Mouse (Mus musculus): ENCODE results near the gene Alx3. TPM values are rescaled to one million over a fixed set of nuclear protein-coding genes. Genes with fewer than 3 reads are reported as not detected.
A peak's percentile ranks its signal among the peaks of the same experiment; 100 is the strongest.
"Not testable (repeated sequence)": the region's sequence is repeated elsewhere in the genome, so short reads cannot be mapped to it uniquely, and the experiment has no call there.

Alx3 gene
- total RNA-seq, 2 experiments from 2014 or later: 0.12 TPM; not detected in 1

- intact Hi-C loops (cut with DNase I): no loop called here
- no peak for DNase-seq
Measured at GRCm38 (mm10) chr3:107619911-107620310, 25.1 kb downstream of the Alx3 start.

- intact Hi-C loops (cut with DNase I): no loop called here
- DNase-seq: no peak
Measured at GRCm38 (mm10) chr3:107621286-107622075, 26.6 kb downstream of the Alx3 start.

- intact Hi-C loops (cut with DNase I): no loop called here
- no peak for DNase-seq
Measured at GRCm38 (mm10) chr3:107622537-107622936, 27.7 kb downstream of the Alx3 start.

- intact Hi-C loops (cut with DNase I): no loop called here
Measured at GRCm38 (mm10) chr3:107624424-107624823, 29.6 kb downstream of the Alx3 start.

GRCm38 (mm10) chr3:107625536-107625935 is 30.7 kb downstream of the Alx3 start:
- no peak for DNase-seq
- intact Hi-C loops (cut with DNase I): no loop called here

More at GRCm38 (mm10) chr3:107624424-107624823, 29.6 kb downstream of the Alx3 start:
- DNase-seq: no peak

GRCm38 (mm10) chr3:107626751-107627150 is 31.9 kb downstream of the Alx3 start:
- intact Hi-C loops (cut with DNase I): no loop called here
- DNase-seq: no peak

- intact Hi-C loops (cut with DNase I): no loop called here
- DNase-seq: no peak
Measured at GRCm38 (mm10) chr3:107627641-107628040, 32.8 kb downstream of the Alx3 start.

- no peak for DNase-seq
- intact Hi-C loops (cut with DNase I): no loop called here
Measured at GRCm38 (mm10) chr3:107628551-107628950, 33.7 kb downstream of the Alx3 start.

- intact Hi-C loops (cut with DNase I): no loop called here
- no peak for DNase-seq
Measured at GRCm38 (mm10) chr3:107629411-107629810, 34.6 kb downstream of the Alx3 start.

GRCm38 (mm10) chr3:107630682-107631522 is 36.1 kb downstream of the Alx3 start, which contains the start of gene Gm10961:
Gene Gm10961, plus strand, starts transcription at chr3:107631322.
- intact Hi-C loops (cut with DNase I): no loop called here
- no peak for DNase-seq

- peak; percentile 97 for DNase-seq
- intact Hi-C loops (cut with DNase I): no loop called here
Measured at GRCm38 (mm10) chr3:107631523-107631958, 36.7 kb downstream of the Alx3 start, which contains the start of gene Strip1. Gene Strip1, minus strand, starts transcription at chr3:107631694.

- intact Hi-C loops (cut with DNase I): loop anchor here (2.0 kb wide), 1 partner anchor 48 kb away; no protein-coding TSS in a partner anchor
- DNase-seq: no peak
Measured at GRCm38 (mm10) chr3:107632786-107633185, 38.0 kb downstream of the Alx3 start.

GRCm38 (mm10) chr3:107633906-107634305 is 39.1 kb downstream of the Alx3 start:
- intact Hi-C loops (cut with DNase I): loop anchor here (2.0 kb wide), 1 partner anchor 47 kb away; no protein-coding TSS in a partner anchor
- DNase-seq: no peak

GRCm38 (mm10) chr3:107635836-107636235 is 41.0 kb downstream of the Alx3 start:
- no peak for DNase-seq
- intact Hi-C loops (cut with DNase I): no loop called here

GRCm38 (mm10) chr3:107636236-107636635 is 41.4 kb downstream of the Alx3 start:
- no peak for DNase-seq
- intact Hi-C loops (cut with DNase I): no loop called here

- no peak for DNase-seq
- intact Hi-C loops (cut with DNase I): no loop called here
Measured at GRCm38 (mm10) chr3:107637606-107638172, 42.9 kb downstream of the Alx3 start.

GRCm38 (mm10) chr3:107646947-107647346 is 52.1 kb downstream of the Alx3 start:
- peak; percentile 44 to 66 for DNase-seq

GRCm38 (mm10) chr3:107650276-107650675 is 55.4 kb downstream of the Alx3 start:
- DNase-seq; intact Hi-C loops (cut with DNase I): not testable (repeated sequence)

More at GRCm38 (mm10) chr3:107646947-107647346, 52.1 kb downstream of the Alx3 start:
- intact Hi-C loops (cut with DNase I): no loop called here

GRCm38 (mm10) chr3:107652968-107653367 is 58.1 kb downstream of the Alx3 start:
- intact Hi-C loops (cut with DNase I): no loop called here

GRCm38 (mm10) chr3:107654861-107655260 is 60.0 kb downstream of the Alx3 start:
- no peak for DNase-seq
- intact Hi-C loops (cut with DNase I): no loop called here

More at GRCm38 (mm10) chr3:107652968-107653367, 58.1 kb downstream of the Alx3 start:
- DNase-seq: no peak

Measured in heart, postnatal 10 days (tissue).